Mouse (Mus musculus): ENCODE results near the gene Asb2.

- TF ChIP-seq CTCF (IDR thresholded peaks at IDR 0.05; ENCODE audit: borderline replicate concordance, control insufficient read depth, extremely low read depth, insufficient read depth, low read length, poor library complexity) (no peak), POLR2A (IDR thresholded peaks at IDR 0.05; ENCODE audit: control insufficient read depth, extremely low read depth, insufficient read depth, low read length, poor library complexity) (no peak)
Measured at GRCm38 (mm10) chr12:103302960-103303359, 52.8 kb downstream of the Asb2 start.
